Mouse (Mus musculus) testis, adult 2 months (tissue): ENCODE results near the gene Lamb2.

Experiments
- CTCF ChIP-seq: fragments of 200-500 bp; IDR thresholded peaks from 2 replicates; pipeline ENCODE4 v1.5.1; 2012; ENCODE audit warnings: low read depth, mild to moderate bottlenecking, inconsistent platforms, low read length, moderate library complexity; ENCODE audit not compliant: control insufficient read depth, insufficient read depth, insufficient replicate concordance
- POLR2A ChIP-seq: fragments of 200-500 bp; IDR thresholded peaks from 2 replicates; pipeline ENCODE4 v1.6.1; 2012; ENCODE audit warnings: low read depth, mild to moderate bottlenecking, inconsistent platforms, low read length, moderate library complexity; ENCODE audit not compliant: control insufficient read depth

GRCm38 (mm10) chr9:108460319-108461178 lies 19.0 kb upstream of the Lamb2 start, which contains the start of gene Ccdc71:
- no peak for TF ChIP-seq CTCF
- TF ChIP-seq POLR2A, result peak; percentile 81
